Mouse (Mus musculus) kidney, adult 2 months (tissue): ENCODE results near the gene Ndufs8.

Experiments used
- CTCF ChIP-seq: fragments of 200-500 bp; conservative IDR thresholded peaks from 2 replicates; pipeline ENCODE4 v1.5.1; 2011; ENCODE audit warnings: low read depth, mild to moderate bottlenecking, control low read depth, low read length, moderate library complexity, mixed read lengths; ENCODE audit not compliant: insufficient read depth, insufficient read length
- POLR2A ChIP-seq: fragments of 200-500 bp; IDR thresholded peaks from one replicate; pipeline ENCODE4 v1.6.1; 2011; ENCODE audit warnings: low read depth, low read length, control low read depth

GRCm38 (mm10) chr19:3894294-3894693 is 18.3 kb downstream of the Ndufs8 start:
- TF ChIP-seq CTCF (no peak), POLR2A (no peak)
